Mouse (Mus musculus) thymus, postnatal 10 days (tissue): ENCODE data around the gene Fam129c.

Experiments used
- DNase-seq, 2 experiments: peaks; one replicate each; pipeline ENCODE4 v3.0.0; 2021; ENCODE audit warnings: low spot score in 2 of 2

The Fam129c gene

DNA sequence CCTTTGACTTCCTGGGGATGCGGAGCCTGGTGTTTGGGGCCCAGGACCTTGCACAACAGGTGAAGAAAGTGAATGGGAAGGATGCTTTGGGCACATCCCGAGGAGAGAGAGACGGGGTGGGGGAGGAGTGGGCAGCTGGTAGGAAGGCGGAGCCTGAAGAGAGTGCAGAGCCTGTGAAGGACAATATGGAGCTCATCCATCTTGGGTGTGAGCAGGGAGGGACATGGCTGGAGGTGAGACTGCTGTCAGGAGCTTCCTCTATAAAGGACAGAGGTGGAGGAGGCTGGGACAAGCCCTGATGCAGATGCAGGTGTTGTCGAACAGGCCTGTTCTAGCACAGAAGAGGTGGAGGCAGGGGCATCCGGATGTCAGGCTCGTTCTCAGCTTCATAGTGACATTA lies 6.6 kb downstream of the Fam129c start:
- DNase-seq, result no peak

DNA sequence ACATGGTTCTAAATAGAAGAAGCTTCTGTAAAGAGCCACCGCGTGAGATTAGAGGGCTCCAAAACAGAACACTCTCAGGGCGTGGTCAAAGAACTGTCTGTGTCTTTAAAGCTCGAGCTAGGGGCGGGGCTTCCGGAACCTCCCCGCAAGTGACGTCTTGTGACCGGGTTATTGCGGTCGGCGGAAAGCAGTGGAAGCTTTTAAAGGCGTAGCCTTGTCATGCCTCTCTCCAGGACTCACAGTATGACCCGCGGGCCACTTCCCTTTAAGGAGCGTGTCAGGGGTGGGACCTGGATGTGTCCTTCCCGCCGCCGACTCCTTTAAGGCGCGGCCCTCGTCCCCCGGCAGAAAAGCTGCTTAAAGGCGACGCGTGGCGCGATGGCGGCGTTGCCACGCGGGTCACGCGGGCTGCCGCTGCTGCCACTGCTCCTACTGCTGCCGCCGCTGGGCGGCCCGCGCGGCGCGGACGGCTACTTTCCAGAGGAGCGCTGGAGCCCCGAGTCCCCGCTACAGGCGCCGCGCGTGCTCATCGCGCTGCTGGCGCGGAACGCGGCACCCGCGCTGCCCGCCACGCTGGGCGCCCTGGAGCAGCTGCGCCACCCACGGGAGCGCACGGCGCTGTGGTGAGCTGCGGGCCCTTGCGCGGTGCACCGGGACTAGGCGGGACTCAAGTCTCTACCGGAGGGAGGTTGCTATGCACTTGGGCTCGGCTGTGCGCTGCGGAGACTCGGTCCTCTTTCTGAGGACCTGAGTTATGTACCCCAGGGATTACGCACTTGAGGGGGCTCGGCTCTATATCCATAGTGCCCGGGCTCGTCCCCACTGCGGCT lies 13.6 kb downstream of the Fam129c start, which contains the start of gene Colgalt1:
Colgalt1 (plus strand) TSS at position 177 of the 830 bp plus-strand sequence.
- DNase-seq, result peak; percentile 94 to 95

DNA sequence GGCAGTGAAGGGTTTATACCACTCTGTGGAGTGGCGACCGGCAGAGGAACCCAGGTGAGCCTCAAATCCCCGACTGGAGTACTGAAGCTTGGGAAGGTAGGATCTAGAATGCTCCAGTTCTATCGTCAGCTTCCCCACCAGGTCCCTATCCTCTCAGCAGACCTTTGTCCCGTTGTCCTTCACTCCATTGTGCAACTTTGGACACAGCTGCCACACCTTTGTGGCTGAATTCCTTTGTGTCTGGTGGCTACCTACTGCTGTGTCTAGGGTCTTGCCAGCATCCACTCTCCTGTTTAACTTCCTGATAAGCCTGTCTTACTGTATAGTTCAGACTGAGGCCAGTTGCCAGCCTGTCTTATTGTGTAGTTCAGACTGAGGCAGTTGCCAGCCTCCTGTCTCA lies 14.7 kb downstream of the Fam129c start:
- no peak for DNase-seq

DNA sequence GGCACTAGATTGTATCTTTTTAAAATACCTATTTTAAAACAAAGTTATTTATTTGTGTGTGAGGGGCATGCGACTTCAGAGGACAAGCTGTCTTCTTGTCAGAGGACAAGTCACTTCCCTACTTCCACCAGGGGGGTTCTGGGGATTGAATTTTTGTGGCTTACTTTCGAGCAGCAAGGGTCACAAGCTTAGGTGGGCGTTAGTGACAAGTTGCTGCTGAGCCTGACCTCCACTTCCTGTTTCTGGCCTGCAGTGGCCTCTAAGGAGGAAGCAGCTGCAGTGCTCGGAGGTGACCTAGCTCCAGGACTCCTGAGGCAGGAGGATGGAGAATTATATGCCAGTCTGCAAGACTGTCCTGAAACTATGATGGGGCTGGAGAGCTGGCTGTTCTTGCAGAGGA lies 16.0 kb downstream of the Fam129c start:
- no peak for DNase-seq

DNA sequence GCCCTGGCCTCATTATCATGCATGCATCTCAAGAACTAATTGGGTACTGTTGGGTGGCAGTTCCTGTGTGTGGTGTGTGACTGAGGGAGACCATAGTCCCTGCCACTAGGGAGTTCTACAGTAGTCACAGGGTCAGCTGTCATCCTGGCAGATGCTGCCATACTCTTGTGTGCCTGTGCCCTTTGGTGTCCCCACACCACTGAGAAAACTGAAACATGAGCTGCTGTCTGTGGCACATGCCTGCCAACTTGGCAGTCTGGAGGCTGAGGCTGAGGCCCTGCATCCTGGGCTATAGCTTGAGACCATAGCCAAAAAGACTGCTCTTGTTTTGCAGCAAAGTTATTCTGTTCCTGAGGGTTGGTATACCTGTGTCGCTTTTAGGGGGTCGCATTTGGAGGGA lies 22.3 kb downstream of the Fam129c start:
- DNase-seq, result no peak

DNA sequence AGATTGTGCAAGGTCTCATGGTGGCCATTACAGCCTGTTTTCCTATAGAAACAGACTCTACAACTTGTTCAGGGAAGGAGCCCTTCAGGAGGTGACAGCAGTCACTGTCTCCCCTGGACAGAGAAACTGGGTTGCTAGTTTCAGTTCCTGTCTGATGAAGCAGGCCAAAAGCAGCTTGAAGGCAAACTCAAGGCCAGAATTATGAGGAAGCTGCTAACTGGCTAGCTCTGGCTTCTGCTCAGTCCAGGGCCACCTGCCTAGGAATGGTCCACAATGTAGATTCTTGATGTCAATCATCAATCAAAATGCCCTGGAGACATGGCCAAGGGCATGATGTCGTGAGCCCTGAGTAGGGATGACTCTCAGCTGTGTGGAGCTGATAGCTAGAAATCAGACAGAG lies 27.6 kb downstream of the Fam129c start:
- no peak for DNase-seq

DNA sequence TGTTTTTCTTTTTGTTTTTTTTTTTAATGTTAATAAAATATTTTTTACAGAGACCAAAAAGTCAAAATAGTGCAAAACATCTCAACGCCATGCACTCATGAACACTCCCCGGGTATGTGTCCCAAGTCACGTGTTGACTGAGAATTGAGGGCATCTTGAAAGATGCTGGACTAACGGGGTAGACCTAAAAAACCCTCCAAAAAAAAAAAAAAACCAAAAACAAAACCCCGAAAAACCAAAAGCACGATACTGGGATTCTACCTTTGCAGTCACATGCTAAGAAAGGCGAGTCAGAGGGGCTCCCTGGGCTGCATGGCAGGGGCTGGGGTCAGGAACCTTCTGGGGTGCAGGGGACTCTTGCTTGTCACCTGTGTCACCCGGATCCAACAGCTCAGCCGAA lies 29.3 kb downstream of the Fam129c start:
- DNase-seq, result no peak

DNA sequence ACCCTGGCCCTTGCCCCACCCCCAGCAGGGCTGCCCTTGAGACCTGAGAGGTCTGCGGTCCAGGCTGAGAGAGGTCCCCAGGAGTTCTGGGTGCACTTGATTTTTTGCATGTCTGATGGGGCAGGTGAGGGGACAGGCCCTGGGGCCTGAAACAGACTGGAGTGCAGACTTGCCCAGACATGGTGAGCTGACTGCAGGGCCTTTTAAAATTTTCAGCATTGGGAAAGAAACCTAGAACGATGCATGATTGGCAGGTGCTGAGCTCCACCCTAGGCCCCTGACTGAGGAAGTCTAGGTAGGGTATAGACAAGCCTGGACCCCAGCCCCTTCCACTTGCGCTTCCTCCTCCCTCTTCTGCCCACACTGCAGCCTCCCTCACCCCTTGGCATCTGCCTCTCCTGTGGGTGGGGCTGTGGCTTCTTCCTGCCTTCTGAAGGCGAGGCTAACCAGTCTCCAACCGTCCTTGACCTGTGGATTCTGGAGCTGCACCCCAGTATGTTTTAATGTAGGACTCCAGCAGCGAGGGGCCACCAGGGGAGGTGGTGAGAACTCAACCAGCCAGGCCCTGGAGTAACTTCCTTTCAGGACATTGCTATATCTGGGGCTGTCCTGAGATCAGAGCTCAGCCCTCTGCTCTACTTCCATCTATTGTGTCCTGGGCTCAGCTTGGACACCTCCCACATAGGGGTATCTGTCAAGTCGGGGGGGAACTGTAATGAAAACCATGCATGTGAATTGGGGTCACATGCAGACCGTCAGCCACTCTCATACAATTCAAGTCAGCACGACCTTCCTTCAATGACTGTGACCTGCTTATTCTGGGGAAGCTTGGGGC lies 30.0 kb downstream of the Fam129c start:
- DNase-seq, result no peak

DNA sequence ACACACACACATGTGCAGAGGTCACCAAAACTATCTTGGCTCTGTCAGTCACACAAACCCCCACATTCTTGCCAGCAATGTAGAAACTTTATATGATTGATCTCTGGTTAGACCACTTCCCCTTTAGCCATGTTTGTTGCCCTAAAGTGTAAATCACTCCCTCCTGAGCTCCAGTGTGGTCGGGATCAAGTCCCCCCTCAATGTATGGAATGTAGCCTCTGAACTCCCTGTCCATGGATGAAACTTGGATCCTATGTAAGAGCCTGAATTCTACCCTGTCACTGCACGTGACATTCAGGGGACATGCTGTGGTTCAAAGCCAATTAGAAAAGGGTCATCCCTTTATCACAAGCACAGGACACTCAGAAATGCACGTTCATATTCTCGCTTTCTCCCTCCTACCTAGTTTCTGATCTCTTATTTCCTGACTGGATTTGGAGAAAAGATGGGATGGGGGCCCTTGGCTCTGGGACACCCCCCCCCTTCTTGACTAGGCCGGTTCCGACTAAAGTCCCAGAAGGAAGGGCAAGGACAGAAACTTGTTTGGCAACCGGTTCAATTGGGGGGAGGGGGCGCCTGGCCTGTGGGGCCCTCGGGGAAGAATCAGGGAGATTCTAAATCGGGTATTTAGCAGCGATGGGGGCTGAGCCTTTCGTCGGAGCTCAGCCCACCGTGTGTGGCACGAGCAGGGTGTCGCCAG lies 31.1 kb downstream of the Fam129c start:
- DNase-seq, result no peak

DNA sequence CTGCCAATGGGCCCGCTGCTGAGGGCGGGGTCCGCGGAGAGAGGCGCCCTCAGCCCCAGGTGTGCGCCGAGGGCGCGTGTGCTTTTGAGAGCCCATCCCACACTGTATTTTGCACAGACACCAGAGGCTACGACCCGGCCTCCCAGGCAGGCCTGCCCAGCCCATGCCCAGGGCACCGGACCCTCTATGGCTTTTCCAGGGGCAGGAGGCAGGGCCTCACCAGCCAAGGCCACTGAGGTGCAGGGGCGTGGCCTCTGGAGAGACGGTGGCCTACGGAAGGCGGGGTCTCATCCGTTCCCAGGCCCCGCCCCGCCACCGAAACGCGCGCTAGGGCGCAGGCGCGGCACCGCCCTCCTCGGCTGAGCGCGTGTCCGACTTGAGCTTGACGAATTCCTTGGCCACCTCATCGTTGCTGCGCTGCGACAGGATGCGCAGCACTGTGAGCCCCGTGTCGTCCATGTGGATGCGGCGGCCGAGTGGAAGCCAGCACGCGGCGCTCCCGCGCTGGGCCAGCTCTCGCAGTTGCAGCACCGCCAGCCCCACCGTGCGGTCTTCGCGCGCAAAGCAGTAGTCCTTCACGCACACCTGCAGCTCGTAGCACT lies 31.7 kb downstream of the Fam129c start:
- DNase-seq, result peak; percentile 85 to 93

DNA sequence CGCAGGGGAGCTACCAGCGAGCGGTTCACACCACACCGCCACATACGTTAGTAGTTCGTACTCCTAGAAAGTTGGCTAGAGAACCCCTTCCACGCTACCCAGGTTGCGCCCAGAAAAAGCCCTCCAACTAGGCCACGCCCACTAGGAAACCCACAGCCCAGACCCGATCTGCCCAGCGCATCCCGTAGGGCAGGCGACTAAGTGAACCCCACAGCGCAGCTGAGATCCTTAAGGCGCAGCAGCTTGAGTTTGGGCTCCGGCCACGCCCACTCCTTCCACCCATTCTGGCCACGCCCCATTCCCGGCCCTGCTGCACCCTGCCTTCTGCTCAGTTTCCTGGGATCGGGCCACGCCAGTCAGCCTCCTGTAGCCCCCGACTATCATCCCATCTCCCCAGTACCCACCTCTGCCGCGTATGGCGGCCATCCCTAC lies 32.3 kb downstream of the Fam129c start:
- peak; percentile 45 to 48 for DNase-seq

DNA sequence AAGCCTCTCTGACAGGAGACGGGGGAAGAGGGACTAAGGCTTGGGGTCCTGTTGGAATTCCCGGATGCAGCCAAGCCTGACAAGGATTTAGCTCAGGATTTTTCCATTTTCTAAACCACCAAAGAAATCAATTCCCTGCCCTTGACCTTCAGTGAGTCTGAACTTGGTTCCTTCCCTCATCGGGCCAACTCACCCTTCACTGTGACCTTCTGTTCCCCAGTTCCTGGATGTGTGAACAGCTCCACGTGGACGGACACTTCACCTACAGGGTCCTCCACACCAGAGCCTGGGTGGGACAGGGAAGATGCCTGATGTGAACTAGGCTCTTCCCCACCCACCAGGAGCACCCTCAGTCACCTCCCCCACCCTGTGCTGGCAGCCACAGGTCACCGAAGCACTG lies 33.3 kb downstream of the Fam129c start:
- DNase-seq, result no peak

DNA sequence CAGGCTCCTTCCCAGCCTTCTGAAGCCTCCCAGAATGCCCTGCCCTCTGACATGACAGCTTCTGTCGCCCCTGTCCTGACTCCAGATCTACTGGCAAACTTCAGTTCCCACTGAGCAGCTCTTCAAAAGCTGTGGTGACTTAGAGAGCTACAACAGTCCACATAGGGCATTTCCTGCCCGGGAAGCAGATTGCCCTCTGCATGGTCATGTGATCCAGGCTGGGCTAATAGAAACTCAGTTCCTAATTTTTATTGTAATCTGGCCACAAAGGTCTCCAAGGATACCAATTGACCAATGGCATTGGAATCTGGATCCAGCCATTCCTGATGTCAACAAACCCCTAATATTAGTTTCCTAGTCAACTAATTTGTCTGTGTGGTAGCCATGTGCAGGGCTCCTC lies 34.4 kb downstream of the Fam129c start:
- DNase-seq, result no peak

DNA sequence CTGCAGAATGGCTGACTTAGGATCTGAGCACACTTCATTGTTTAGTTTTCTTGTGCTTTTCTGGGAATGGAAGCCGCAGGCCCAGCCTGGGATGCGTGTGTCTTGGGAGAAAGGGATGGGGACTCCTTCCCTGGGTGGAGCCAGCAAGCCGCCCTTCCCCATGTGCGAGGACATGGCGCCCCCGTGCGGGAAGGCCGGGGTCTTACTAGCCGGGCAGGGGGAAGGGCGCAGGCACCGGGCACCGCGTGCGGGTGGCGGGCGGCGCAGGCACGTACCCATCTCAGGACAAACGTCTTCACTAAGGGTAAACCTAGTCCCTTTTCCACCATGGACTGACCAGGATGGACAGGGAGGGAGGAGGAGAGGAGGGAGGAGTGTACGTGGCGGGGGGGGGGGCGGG lies 35.7 kb downstream of the Fam129c start:
- DNase-seq, result peak; percentile 71 to 91

DNA sequence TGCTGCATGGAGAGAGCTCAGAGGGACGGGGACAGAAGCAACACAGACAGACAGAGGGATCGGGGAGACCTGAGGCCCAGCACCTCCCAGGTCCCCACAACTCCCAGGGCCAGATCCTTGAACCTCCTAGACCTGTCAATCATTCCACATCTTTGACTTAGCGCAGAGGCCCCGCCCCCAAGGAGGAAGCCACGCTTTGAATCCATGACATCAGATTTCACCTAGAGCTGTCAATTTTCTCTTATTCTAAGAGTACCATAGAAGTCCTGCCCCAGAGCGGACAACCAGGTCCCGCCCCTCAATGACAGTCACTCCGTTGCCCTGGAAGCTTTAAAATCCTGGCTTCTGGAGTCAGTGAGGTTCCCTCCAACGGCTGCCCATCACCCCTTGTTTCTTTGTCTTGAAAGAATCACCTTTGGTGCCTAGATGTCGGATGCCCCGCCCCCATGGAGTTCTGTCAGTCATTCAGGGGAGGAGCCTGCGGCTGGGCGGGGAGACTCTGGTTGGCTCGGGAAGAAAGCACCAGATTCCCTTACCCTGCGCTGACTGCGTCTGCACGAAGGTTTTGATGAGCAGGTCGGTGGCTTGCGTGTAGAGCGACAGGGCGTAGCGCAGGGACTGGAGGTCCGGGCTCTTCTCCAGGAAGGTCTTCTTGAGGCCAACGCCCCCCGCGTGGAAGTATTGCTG lies 36.7 kb downstream of the Fam129c start:
- DNase-seq, result peak; percentile 75 to 76

DNA sequence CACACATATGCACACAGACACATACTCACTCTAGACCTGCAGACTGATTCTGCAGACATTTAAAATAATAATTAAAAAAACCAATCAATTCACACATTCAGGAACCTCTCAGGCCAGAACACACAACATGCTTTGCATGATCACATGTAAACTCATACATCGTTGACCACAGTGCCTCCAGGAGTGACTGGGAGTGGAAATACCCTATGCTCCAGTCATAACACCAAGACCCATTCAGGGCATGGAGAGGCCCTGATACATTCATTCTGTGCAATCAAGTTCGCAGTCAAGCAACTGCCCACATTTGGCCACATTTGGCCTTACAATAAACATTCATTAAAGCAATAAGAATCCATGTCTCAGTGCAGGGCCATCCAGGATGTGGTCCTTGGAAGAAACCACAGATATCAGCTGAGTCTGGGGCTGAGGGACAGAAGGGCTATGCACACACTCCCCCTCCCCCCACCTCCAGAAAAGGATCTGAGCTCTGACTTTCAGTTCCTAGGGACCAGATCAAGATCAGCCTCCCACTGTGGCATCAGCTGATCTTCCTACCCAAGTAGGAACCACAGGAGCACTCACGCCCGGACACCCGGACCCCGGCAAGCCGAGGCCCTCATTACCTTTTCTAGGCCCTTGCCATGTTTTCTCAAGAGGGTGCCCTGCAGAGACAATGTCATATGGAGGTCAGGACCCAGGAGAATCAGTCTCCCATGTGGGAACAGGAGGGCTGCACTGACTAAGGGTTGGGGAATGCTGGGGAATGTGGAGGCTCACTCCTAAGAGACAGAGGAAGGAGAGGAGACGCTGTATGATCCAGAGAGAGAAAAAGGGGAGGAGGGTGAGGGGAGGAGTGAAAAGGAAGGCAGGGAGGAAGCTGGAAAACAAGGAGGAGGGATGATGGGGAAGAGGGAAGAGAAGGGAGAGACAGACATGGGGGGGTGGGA lies 40.0 kb downstream of the Fam129c start:
- no peak for DNase-seq

DNA sequence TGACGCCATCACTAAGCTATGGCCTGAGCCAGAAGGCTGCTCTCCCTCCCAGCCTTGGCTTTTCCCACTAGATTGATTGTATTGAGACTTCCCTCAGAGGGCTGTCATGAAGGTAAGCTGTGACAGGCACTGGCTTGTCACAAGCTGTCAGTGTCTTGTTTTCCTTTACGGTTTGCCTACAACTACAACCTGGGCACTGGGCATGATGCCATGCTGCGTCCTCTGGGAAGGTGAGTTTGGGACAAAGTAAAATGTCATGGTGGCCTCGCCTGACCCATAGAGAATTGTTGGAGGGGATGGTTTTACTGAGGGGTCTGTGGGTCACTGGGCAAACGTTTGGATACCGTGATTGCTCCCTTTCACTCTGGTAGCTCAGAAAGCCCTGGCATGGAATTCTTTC lies 40.9 kb downstream of the Fam129c start:
- DNase-seq, result no peak

DNA sequence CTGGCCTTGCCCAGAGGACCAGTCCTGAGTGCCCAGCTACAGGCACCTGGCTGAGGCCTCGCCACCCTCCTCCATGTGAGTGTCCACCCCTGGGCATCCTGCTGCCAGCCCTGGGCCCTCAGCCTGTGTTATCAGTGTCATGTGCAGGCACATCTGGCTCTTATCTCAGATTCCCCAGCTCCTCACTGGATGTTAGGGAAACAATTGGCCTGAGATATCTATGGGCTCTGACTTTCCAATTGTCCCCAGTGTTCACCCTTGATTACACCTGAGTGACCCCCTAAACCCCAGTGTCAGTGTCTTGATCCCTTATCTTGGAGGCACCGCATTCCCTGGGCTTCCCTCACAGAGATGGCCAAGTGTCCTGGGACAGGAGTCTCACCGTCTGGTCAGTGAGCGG lies 41.9 kb downstream of the Fam129c start:
- no peak for DNase-seq

DNA sequence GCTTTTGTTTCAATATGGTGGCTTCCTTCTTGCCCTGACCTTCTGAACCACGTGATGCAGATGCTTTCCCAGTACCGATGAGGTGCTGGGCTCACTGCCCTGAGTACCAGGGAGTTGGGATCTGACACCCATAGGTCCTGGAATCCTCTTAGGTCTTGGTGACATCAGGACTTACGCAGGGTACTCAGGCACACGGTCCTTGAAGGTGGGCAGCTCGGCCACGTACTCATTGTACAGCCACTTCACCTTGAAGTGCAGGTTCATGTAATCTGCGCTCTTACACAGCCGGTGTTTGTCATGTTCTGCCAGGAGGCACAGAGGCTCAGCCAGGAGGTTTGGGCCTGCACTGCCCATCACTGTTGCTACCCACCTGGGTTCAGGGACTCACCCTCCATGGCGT lies 48.1 kb downstream of the Fam129c start:
- no peak for DNase-seq

DNA sequence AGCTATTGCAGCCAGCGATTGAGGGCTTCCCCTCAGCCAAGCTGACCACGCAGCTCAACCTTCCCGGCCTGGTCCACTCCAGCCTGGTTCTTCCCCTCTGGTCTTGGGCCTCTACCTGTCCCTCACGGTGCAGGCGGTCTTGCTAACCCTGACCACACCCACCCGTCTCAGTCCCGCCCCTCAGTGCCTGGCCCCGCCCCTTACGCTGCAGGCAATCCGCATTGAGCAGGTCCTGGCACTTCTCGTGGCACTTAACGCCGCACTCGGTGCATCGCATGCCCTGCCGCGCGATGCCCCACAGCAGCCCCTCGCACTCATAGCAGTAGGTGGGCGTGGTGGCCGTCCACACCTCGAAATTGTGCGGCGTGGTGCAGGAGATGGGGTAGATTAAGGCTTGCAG lies 57.2 kb downstream of the Fam129c start:
- peak in 1 of 2 experiments; percentile 37 for DNase-seq
